In the genomic region with DNA sequence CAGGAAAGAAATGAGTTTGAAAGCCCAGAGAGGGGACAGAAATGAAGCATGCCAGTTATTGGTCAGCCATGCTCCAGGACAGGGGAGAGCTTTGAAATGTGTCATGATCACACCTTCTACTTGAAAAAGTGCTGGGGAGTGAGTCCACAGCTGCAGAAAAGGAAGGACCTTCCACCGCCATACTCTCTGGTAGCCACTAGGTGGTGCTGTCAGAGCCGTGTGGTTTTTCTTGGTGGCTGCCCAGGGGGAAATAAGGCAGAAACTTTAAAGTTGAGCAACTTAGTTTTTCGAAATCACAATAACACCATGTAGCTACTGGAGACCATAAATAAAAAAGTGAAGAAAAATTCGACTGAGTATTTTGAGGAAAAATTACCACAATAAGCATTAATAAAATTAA, we compare ENCODE assay signal across 8 mouse cellular contexts. TPM values are rescaled to one million over a fixed set of nuclear protein-coding genes. Genes with fewer than 3 reads are reported as not detected.
DNase-seq lines count a peak whose midpoint lies in the region; ATAC-seq and TF ChIP-seq lines count a peak whose summit lies in the region.

No protein-coding gene starts in this region.

- H3K36me3 ChIP-seq in lung, embryonic 14.5 days (ENCODE audit: insufficient read depth) = no peaks in the 10 kb centered on the region

- no peaks in the 10 kb centered on the region for H3K4me1 ChIP-seq in lung, embryonic 14.5 days (ENCODE audit: insufficient read depth)

- intact Hi-C loops in gastrocnemius, adult 2 months (cut with DNase I) = no loop called here
- intact Hi-C loops in gastrocnemius, postnatal 36 days (cut with DNase I) = no loop called here
- intact Hi-C loops in heart, postnatal 10 days (cut with DNase I) = loop anchor here (5.0 kb wide), 1 partner anchor 469 kb away; no protein-coding TSS in a partner anchor

- H3K4me3 ChIP-seq in gastrocnemius, adult 2 months = no peak overlapping the region
- H3K4me3 ChIP-seq in lung, embryonic 14.5 days (ENCODE audit: low read depth, low read length) = no peak overlapping the region

- 14% methylated on average over 4 of the region's 4 CpGs for WGBS in lung, embryonic 14.5 days

- H3K4me2 ChIP-seq in lung, embryonic 14.5 days = no peak overlapping the region

- H3K27me3 ChIP-seq in lung, embryonic 14.5 days (ENCODE audit: insufficient read depth, low read length) = no peaks in the 10 kb centered on the region

- peak; percentile 29 for DNase-seq in gastrocnemius, adult 2 months
- DNase-seq in gastrocnemius, postnatal 36 days = no peak
- peak; percentile 39 to 40 for DNase-seq in right cerebral cortex, adult 2 months (ENCODE audit: low spot score in 2 of 2)
- no peak for DNase-seq in right cerebral cortex, postnatal 25 days
- peak; percentile 10 for DNase-seq in c-Kit-positive CD71-positive TER-119-positive erythroid progenitor cells, embryonic 14.5 days (ENCODE audit: low spot score)
- peak; percentile 36 to 68 for DNase-seq in heart, postnatal 10 days
- DNase-seq in lung, embryonic 14.5 days = peak; percentile 75
- DNase-seq in testis, postnatal 10 days (ENCODE audit: low spot score) = peak; percentile 54

- no peak overlapping the region for H3K9ac ChIP-seq in lung, embryonic 14.5 days

- ATAC-seq in lung, embryonic 14.5 days (ENCODE audit: insufficient read depth) = peak; percentile 47; the same call in 1 of the 2 replicates

- no peak overlapping the region for H3K27ac ChIP-seq in gastrocnemius, adult 2 months
- no peak overlapping the region for H3K27ac ChIP-seq in lung, embryonic 14.5 days (ENCODE audit: low read depth)

- peak; percentile 93 for TF ChIP-seq CTCF in gastrocnemius, adult 2 months (IDR thresholded peaks at IDR 0.05)
- peak; percentile 85 for TF ChIP-seq CTCF in lung, embryonic 14.5 days (IDR thresholded peaks at IDR 0.05; ENCODE audit: low read depth)

- H3K9me3 ChIP-seq in lung, embryonic 14.5 days (ENCODE audit: low read depth, low read length) = no peaks in the 10 kb centered on the region

RNA-seq across cellular contexts. Expression of gene Gm12689, which starts 3.0 kb away (rescaled TPM):
- under 1 TPM; 0.33 to 0.36 TPM for total RNA-seq in gastrocnemius, adult 2 months (2021)
- not detected for total RNA-seq in gastrocnemius, postnatal 36 days (2021)
- not detected for total RNA-seq in heart, postnatal 10 days (2021)
- polyA plus RNA-seq in lung, embryonic 14.5 days (2014; fragmentation: Nextera tagmentation; extraction: Ambion mirVana) = 0.13 and 0.18 TPM in 2 replicates

Comparison
In these comparisons a context has a peak if more than half of its experiments do, and no peak if none do; other contexts are left out.
1. DNase-seq: peak in gastrocnemius, adult 2 months (single experiment), right cerebral cortex, adult 2 months (2 of 2), c-Kit-positive CD71-positive TER-119-positive erythroid progenitor cells, embryonic 14.5 days (single experiment), heart, postnatal 10 days (2 of 2), lung, embryonic 14.5 days (single experiment) and testis, postnatal 10 days (single experiment); none in gastrocnemius, postnatal 36 days (0 of 2) and right cerebral cortex, postnatal 25 days (single experiment).